Mouse (Mus musculus) brain, embryonic 14.5 days (tissue): ENCODE measurements around the gene Smndc1.

Source experiments
- CTCF ChIP-seq: fragments of 200-500 bp; IDR thresholded peaks from 2 replicates; pipeline ENCODE4 v1.5.1; 2012; ENCODE audit warnings: inconsistent platforms, mild to moderate bottlenecking, moderate library complexity, borderline replicate concordance; ENCODE audit not compliant: insufficient read depth, insufficient read length; ENCODE audit errors: extremely low read depth
- POLR2A ChIP-seq: fragments of 200-500 bp; IDR thresholded peaks from 2 replicates; pipeline ENCODE4 v1.6.1; 2012; ENCODE audit warnings: mild to moderate bottlenecking, inconsistent platforms, borderline replicate concordance; ENCODE audit not compliant: poor library complexity, insufficient read depth, insufficient read length, severe bottlenecking; ENCODE audit errors: extremely low read depth

DNA sequence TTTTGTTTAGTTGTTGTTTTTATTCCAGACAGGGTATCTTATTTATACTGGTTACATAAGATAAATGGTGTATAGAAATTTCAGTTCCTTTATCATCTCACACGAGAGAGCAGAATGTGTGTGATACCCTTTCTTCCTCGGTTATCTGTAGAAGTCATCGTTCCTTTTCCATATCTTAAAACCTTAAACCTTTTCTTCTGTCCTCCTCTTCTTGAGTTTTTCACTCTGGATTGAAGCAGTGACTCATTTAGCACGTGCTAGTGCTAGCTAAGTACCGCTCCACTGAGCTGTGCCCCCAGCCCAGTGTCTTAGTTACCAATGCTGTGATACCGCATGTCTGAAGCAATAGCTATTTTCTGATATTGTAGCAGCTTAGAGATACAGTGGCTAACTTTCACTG lies 56.6 kb downstream of the Smndc1 start:
- TF ChIP-seq CTCF, result no peak
- TF ChIP-seq POLR2A, result no peak
